Mouse (Mus musculus): ENCODE measurements around the gene Klhdc8b.

Gene Klhdc8b

DNA sequence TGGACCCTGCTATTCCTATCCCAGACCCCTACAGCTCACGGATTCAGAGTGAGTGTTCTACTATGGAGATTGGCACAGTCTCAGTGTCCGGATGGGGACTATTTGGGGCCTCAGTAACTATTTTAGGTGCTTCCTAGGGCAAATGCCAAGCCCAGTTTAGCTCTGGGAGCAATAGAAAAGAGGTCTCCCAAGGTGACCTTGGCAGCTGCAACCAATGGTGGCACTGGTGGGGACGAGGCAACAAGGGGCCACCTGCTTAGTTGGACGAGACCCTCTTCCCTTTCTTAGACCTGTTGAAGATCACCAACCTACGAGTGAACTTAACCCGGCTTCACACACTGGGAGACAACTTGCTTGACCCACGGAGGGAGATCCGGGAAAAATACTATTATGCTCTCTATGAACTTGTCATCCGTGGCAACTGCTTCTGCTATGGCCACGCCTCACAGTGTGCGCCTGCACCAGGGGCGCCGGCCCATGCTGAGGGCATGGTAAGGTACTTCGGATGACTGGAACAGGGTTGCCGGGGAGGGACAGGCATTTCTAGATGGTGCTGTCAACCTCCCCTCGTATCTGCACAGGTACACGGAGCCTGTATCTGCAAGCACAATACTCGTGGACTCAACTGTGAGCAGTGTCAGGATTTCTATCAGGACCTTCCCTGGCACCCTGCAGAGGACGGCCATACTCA is 20.3 kb upstream of the Klhdc8b start:
- DNase-seq (ENCODE audit: low read depth, low spot score) = no peak

DNA sequence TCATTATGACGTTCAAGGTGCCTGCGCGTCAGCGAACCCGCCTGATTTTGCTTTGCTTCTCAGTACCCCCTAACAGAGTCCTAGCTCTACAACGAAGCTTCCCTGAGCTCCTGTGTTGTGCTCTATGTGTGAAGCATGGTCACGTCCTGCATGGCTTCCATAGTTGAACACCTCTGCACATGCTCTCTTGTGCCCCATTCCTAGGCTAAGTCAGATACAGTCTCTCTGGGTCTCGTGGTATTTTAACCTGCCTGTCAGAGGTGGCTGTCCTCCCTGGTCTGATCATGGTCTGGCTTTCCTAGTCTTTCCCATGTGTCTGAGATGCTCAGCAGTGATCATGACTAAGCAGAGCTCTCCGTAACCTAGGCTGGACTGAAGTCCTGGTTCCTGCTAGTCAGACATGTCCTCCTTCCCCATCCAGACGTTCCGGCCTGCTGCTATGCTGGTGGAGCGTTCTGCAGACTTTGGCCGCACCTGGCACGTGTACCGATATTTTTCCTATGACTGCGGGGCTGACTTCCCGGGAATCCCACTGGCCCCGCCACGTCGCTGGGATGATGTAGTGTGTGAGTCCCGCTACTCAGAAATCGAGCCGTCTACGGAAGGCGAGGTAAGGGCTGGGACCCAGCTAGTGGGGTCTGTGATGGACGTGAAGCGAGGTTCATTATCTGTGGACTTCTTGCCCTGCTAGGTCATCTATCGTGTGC is 19.6 kb upstream of the Klhdc8b start:
- no peak for DNase-seq (ENCODE audit: low read depth, low spot score)

DNA sequence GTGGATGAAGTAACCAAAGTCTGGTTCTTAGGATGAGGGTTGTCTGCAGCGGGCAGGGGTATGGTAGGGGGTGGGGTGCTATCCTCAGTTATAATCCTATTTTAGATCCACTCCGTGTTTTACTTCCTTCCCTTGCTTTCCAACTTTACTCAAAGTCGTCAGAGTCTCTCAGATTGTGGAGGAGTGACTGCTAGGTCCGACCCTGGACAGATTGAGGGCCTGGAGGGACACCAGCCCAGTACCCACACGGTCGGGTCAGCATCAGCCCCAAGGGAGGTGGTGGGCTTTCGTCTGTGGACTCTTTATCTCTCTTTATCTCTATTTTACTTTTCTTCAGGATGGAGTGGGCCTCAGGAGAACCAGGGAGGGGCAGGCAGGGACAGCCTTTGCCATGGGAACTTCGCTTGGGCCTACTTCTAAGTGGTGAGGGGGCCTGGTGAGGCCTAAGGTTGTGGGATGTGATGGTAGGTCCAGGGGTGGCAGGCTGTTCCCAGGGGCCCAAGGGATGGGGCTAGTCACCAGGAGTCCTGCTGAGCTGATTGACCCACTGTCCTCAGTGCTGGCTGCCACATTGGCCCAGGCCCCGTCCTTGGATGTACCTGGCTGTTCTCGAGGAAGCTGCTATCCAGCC is 18.5 kb upstream of the Klhdc8b start, which contains the start of gene Lamb2:
Lamb2 (plus strand) TSS at position 16 of the 631 bp plus-strand sequence.
- peak; percentile 90 for DNase-seq (ENCODE audit: low read depth, low spot score)

DNA sequence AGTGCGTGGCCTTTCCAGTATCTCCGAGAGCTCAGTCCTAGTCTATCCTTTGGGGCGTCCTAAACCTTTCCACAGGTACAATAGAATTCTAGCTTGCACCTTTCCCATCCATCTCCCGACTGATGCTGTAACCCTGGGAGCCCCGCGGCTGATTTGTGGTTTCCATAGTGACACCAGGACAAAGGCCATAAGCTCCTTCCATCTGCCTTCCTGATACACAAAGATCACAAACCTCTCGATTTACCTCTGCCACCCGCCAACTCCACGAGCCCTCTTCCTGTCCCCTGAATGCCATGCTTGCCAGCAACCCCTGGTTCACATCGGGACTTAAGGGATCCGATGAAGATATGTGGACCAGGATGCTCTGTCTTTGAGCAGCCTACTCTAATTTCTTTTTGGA is 17.9 kb upstream of the Klhdc8b start:
- DNase-seq (ENCODE audit: low read depth, low spot score) = no peak

DNA sequence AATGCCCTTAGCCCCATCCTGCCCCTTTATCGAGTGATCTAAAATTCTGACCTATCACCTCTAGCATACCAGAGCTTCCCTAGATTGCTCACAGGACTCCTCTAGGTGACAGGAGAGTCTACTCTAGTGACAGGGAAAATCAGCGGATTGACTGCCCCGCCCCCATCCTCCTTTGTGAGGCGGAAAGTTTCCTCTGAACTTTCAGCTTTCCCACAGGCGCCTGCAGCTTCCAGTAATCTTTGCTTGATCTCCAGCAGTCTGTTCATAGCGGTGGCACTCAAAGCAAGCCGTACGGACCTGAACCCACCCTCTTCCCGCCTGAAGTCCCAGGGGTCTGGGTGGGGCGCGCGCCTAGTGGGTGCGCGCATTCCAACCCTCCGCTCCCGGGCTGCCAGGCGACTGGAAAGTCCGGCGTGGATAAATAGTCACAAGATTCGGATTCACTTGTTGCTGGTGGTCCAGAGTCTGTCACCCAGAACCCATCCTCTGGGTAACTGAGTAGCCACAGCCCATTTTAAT is 17.3 kb upstream of the Klhdc8b start:
- peak; percentile 85 for DNase-seq (ENCODE audit: low read depth, low spot score)

GRCm38 (mm10) chr9:108474528-108474927 is 13.1 kb upstream of the Klhdc8b start:
- no peak for DNase-seq (ENCODE audit: low read depth, low spot score)

DNA sequence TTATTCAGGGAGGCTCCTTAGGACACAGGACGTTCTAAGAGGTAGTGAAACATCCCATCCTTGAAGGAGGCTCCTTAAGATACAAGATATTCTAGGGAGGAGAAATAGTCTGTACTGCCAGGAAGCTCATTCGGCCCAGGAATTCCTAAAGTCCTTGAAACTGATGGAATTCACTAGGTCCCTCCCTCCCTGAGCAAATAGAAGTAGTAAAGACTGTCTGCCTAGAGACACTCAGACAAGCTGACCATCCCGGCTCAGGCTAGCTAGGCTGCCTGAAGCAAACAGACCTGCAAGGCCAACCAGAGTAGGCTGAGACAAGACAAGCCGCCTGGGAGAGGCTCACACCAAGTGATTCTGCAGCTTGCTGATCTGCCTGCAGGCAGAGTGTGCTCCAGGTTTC is 8.5 kb upstream of the Klhdc8b start:
- DNase-seq (ENCODE audit: low read depth, low spot score) = no peak

DNA sequence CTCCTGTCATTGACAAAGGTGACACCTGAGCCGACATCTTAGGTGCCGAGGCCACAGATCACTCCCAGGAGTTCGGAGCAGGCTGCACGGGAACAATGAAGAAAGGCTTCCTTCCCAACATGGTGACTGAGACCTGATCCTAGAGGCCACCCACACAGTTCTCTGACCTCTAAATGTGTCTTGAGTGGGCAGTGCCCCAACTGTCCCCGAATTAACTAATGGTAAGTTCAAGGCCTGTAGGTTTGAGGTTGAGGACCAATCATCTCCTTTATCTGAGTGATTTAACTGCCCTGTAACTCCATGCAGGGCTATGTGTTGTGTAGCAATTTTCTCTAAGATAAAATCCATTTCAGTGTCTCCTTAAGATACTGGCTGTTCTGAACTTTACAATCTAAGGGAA is 8.0 kb upstream of the Klhdc8b start:
- DNase-seq (ENCODE audit: low read depth, low spot score) = no peak

- DNase-seq (ENCODE audit: low read depth, low spot score) = no peak
Measured at GRCm38 (mm10) chr9:108466219-108466618, 4.8 kb upstream of the Klhdc8b start.

- DNase-seq (ENCODE audit: low read depth, low spot score) = no peak
Measured at GRCm38 (mm10) chr9:108463713-108464112, 2.3 kb upstream of the Klhdc8b start.

GRCm38 (mm10) chr9:108462192-108462591 is 811 bp upstream of the Klhdc8b start:
- no peak for DNase-seq (ENCODE audit: low read depth, low spot score)

DNA sequence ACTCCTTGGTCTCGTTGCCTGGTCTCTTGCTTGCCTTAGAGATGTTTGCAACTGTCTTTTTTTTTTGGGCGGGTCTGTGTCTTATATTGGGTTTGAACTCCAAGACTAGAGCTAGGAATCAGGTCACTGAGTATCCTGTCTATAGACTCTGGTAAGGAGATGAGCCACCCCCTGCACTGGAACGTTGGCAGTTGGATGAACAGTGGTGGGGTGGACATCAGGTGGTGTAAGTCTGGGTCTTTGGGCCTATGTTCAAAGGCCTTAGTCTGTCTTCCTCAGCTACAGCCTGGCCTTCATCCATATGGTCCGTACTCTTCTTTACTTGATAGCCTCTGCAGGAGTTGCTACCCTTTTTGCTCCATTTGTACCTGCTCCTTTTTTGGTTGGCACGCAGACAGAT is 294 bp upstream of the Klhdc8b start:
- DNase-seq (ENCODE audit: low read depth, low spot score) = no peak

DNA sequence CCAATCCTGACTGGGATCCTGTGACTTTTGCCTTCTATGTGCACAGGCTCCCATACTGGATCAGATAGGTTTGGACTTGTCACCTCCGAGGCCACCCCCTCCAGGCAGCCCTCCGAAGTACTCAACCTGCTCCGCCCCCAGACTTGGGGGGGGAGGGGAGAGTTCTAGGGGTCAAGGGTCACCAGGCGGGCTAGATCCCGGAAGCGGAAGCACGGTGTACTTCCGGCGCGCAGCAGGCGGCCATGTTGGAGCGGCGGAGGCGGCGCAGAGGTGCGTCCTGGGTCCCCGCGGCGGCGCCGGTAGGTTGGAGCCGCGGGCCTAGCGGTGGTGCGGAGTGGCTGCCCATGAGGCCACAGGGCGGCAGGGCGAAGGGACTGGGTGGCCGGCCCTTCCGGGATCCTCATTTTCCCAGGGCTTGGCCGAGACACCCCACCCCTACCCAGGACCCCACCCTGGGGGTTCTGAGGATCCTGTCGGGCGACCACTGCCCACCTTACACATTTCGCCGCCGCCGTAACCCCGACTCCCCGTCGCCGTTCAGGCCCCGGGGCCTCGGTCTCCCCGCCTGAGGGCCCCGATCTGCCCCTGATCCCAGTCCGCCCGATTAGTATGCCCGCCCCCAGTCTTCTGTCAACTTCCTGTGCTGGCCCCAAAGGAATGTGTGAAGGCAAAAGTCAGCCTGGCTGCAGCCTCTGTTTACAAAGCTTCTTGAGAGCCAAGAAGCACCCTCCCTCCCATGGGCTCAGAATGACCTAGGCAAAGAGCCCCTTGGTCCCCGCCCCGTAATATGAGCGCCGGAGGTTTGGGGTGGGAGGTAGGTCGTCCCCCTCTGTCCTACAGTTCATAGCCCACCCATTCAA is 832 bp downstream of the Klhdc8b start, which contains the start of gene Ccdc71:
Ccdc71 (plus strand) TSS at position 209 of the 860 bp plus-strand sequence.
- DNase-seq (ENCODE audit: low read depth, low spot score) = peak; percentile 81

DNA sequence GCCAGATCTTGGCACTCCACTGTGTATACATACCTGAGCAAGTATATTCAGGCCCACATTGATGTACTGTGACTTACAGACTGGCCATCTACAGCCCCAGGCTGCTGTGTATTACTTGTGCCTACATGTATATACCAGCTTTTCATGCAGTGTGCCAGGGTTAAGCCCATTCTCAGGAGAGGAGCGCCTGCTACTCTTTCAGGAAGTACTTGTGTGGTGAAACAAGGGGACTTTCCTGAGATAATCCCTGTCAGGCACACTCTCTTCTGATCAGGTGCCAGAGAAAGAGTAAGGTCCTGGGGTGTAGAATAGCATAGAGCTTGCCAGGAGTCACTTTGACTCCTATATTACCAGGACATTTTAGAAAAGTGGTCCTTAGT is 1.5 kb downstream of the Klhdc8b start:
- peak; percentile 55 for DNase-seq (ENCODE audit: low read depth, low spot score)

GRCm38 (mm10) chr9:108456953-108457352 is 4.4 kb downstream of the Klhdc8b start:
- no peak for DNase-seq (ENCODE audit: low read depth, low spot score)

- DNase-seq (ENCODE audit: low read depth, low spot score) = no peak
Measured at GRCm38 (mm10) chr9:108455747-108456571, 5.4 kb downstream of the Klhdc8b start.

DNA sequence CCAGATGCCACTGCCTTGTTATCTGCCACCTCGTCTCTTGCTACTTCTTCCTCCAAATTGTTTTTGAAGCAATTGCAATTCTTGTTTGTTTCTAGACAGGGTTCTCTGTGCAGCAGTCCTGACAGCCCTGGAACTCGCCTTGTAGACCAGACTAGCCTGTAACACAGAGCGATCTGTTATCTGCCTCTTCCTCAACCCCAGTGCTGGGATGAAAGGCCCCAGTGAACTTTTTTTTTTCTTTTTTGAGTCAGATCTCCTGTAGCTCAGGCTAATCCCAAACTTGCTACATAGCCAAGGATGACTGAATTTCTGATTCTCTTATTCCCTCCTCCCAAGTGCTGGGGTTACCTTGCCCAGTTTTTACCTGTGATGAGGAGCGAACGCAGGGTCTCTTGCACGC is 7.0 kb downstream of the Klhdc8b start:
- DNase-seq (ENCODE audit: low read depth, low spot score) = no peak

GRCm38 (mm10) chr9:108453458-108453857 is 7.9 kb downstream of the Klhdc8b start:
- DNase-seq (ENCODE audit: low read depth, low spot score) = no peak

GRCm38 (mm10) chr9:108452911-108453310 is 8.5 kb downstream of the Klhdc8b start:
- DNase-seq (ENCODE audit: low read depth, low spot score) = no peak

DNA sequence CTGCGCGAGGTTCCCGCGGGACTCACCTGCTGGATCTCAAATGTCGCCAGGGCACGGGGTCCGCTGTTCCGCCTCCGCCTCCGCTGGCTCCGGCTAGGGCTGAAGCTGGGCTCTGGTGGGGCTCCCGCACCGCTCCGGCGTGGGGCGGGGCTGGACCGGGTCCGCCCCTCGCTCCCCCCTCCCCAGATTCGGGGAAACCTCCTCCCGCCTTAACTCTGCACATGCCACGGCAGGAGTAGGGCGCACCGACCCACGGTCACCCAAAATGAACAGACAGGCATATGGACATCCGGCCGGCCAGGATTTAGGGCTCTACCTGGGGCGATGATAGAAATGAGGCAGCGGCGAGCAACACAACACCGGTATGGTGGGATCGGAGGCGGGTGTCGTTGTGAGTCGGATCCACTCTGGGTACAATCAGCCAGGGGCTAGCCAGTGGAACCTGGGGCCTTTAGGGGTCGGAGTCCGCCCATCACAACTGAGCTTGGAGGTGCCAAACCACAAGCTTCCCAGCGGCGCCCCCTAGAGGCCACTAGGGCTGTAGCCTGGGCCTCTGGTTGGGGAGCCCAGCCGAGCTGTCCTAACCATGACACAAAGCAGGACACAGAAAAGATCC is 9.0 kb downstream of the Klhdc8b start:
- DNase-seq (ENCODE audit: low read depth, low spot score) = peak; percentile 56
